Mouse (Mus musculus): ENCODE data around the gene Zfp599. TPM values are rescaled to one million over a fixed set of nuclear protein-coding genes. Genes with fewer than 3 reads are reported as not detected.
"Not testable (repeated sequence)": the region's sequence is repeated elsewhere in the genome, so short reads cannot be mapped to it uniquely, and the experiment has no call there.

Zfp599 gene
- polyA plus RNA-seq (2015; fragmentation: Nextera tagmentation; extraction: Ambion mirVana) = 11.3 and 12.4 TPM in 2 replicates

GRCm38 (mm10) chr9:22259184-22260091 lies at the start of gene Zfp599:
Zfp599 (minus strand) TSS chr9:22259895.
- peaks cover 18% of the 10 kb centered on the region for H3K36me3 ChIP-seq
- peak within 1 kb of the TSS; percentile 74 for H3K9ac ChIP-seq (replicated peaks)
- peaks cover 6% of the 10 kb centered on the region; the same call in 1 of the 2 replicates for H3K9me3 ChIP-seq
- H3K27me3 ChIP-seq = no peaks in the 10 kb centered on the region
- peak within 1 kb of the TSS; percentile 54 for H3K27ac ChIP-seq (replicated peaks)
- 0 out of 2 replicates have a peak, but pooled peaks cover 2% of the 10 kb centered on the region for H3K4me1 ChIP-seq
- peak within 1 kb of the TSS; percentile 60 for H3K4me3 ChIP-seq
- H3K4me2 ChIP-seq (replicated peaks) = peak within 1 kb of the TSS; percentile 67
- 1% methylated on average over 35 of the region's 35 CpGs for WGBS
- peak; percentile 98 for ATAC-seq (replicated peaks)

GRCm38 (mm10) chr9:22307920-22308262 lies 48.2 kb upstream of the Zfp599 start:
- ATAC-seq (replicated peaks); H3K27me3 ChIP-seq: not testable (repeated sequence)
- H3K9me3 ChIP-seq = peaks cover 10% of the 10 kb centered on the region; the same call in 1 of the 2 replicates
- peaks cover 24% of the 10 kb centered on the region for H3K36me3 ChIP-seq
- H3K9ac ChIP-seq (replicated peaks) = peak overlapping the region; percentile 98
- peak overlapping the region; percentile 56 for H3K4me2 ChIP-seq (replicated peaks)
- WGBS = 10% methylated on average over 9 of the region's 9 CpGs
- peak overlapping the region; percentile 98 for H3K4me3 ChIP-seq
- H3K27ac ChIP-seq (replicated peaks) = peak overlapping the region; percentile 95
- H3K4me1 ChIP-seq = peaks cover 14% of the 10 kb centered on the region

- Histone ChIP-seq H3K9ac (replicated peaks) (peak within 1 kb of the TSS; percentile 98), H3K4me2 (replicated peaks) (peak within 1 kb of the TSS; percentile 56), H3K36me3 (peaks cover 28% of the 10 kb centered on the region), H3K4me1 (peaks cover 14% of the 10 kb centered on the region), H3K4me3 (peak within 1 kb of the TSS; percentile 98), H3K9me3 (peaks cover 10% of the 10 kb centered on the region; the same call in 1 of the 2 replicates), H3K27ac (replicated peaks) (peak within 1 kb of the TSS; percentile 95), H3K27me3 (no peaks in the 10 kb centered on the region)
- peak; percentile 100 for ATAC-seq (replicated peaks)
- WGBS = under 1% methylated on average over 56 of the region's 56 CpGs
Observed at GRCm38 (mm10) chr9:22307156-22307919, 47.6 kb upstream of the Zfp599 start, which contains the start of gene Zfp810. Zfp810 (minus strand) TSS chr9:22307648.

GRCm38 (mm10) chr9:22306726-22307125 lies 47.0 kb upstream of the Zfp599 start:
- whole genome bisulfite sequencing = 16% methylated on average over 6 of the region's 6 CpGs

GRCm38 (mm10) chr9:22302199-22302598 lies 42.5 kb upstream of the Zfp599 start:
- no peak for ATAC-seq (replicated peaks)
- WGBS = 100% methylated on average over 1 of the region's 1 CpGs
- Histone ChIP-seq H3K4me1 (peaks cover 14% of the 10 kb centered on the region), H3K9ac (replicated peaks) (no peak overlapping the region), H3K9me3 (peaks cover 10% of the 10 kb centered on the region; the same call in 1 of the 2 replicates), H3K27ac (replicated peaks) (no peak overlapping the region), H3K4me2 (replicated peaks) (no peak overlapping the region), H3K4me3 (no peak overlapping the region), H3K36me3 (peaks cover 66% of the 10 kb centered on the region), H3K27me3 (no peaks in the 10 kb centered on the region)

More at GRCm38 (mm10) chr9:22306726-22307125, 47.0 kb upstream of the Zfp599 start:
- H3K4me2 ChIP-seq (replicated peaks) = peak overlapping the region; percentile 56
- peak; percentile 3; the same call in 1 of the 2 replicates for ATAC-seq (replicated peaks)
- peaks cover 10% of the 10 kb centered on the region; the same call in 1 of the 2 replicates for H3K9me3 ChIP-seq
- H3K36me3 ChIP-seq = peaks cover 32% of the 10 kb centered on the region
- no peaks in the 10 kb centered on the region for H3K27me3 ChIP-seq
- H3K27ac ChIP-seq (replicated peaks) = peak overlapping the region; percentile 95
- peaks cover 14% of the 10 kb centered on the region for H3K4me1 ChIP-seq
- peak overlapping the region; percentile 98 for H3K4me3 ChIP-seq
- peak overlapping the region; percentile 98 for H3K9ac ChIP-seq (replicated peaks)

- Histone ChIP-seq H3K4me3 (no peak overlapping the region), H3K36me3 (peaks cover 85% of the 10 kb centered on the region), H3K27me3 (no peaks in the 10 kb centered on the region), H3K4me1 (no peaks in the 10 kb centered on the region), H3K4me2 (replicated peaks) (no peak overlapping the region), H3K9me3 (peaks cover 61% of the 10 kb centered on the region), H3K27ac (replicated peaks) (no peak overlapping the region), H3K9ac (replicated peaks) (no peak overlapping the region)
- WGBS = 97% methylated on average over 4 of the region's 4 CpGs
- no peak for ATAC-seq (replicated peaks)
Observed at GRCm38 (mm10) chr9:22278733-22279132, 19.0 kb upstream of the Zfp599 start.

GRCm38 (mm10) chr9:22268886-22269285 lies 9.2 kb upstream of the Zfp599 start:
- no peak for ATAC-seq (replicated peaks)
- H3K4me3 ChIP-seq = no peak overlapping the region
- H3K4me2 ChIP-seq (replicated peaks) = no peak overlapping the region
- no peak overlapping the region for H3K9ac ChIP-seq (replicated peaks)
- H3K9me3 ChIP-seq = no peaks in the 10 kb centered on the region
- H3K36me3 ChIP-seq = peaks cover 8% of the 10 kb centered on the region; the same call in 1 of the 2 replicates
- no peaks in the 10 kb centered on the region for H3K27me3 ChIP-seq
- H3K27ac ChIP-seq (replicated peaks) = no peak overlapping the region
- H3K4me1 ChIP-seq = no peaks in the 10 kb centered on the region
- WGBS = 94% methylated on average over 1 of the region's 1 CpGs

- Histone ChIP-seq H3K4me1 (0 out of 2 replicates have a peak, but pooled peaks cover 2% of the 10 kb centered on the region), H3K9ac (replicated peaks) (no peak overlapping the region), H3K4me3 (no peak overlapping the region), H3K4me2 (replicated peaks) (no peak overlapping the region), H3K9me3 (no peaks in the 10 kb centered on the region), H3K27me3 (no peaks in the 10 kb centered on the region), H3K27ac (replicated peaks) (no peak overlapping the region), H3K36me3 (no peaks in the 10 kb centered on the region)
- WGBS = 92% methylated on average over 10 of the region's 10 CpGs
- no peak for ATAC-seq (replicated peaks)
Observed at GRCm38 (mm10) chr9:22262611-22263010, 2.9 kb upstream of the Zfp599 start.

- 88% methylated on average over 1 of the region's 1 CpGs for WGBS
- Histone ChIP-seq H3K36me3 (no peaks in the 10 kb centered on the region), H3K4me3 (no peak overlapping the region), H3K9me3 (no peaks in the 10 kb centered on the region), H3K9ac (replicated peaks) (no peak overlapping the region), H3K4me2 (replicated peaks) (no peak overlapping the region), H3K27ac (replicated peaks) (no peak overlapping the region), H3K4me1 (0 out of 2 replicates have a peak, but pooled peaks cover 2% of the 10 kb centered on the region), H3K27me3 (no peaks in the 10 kb centered on the region)
- no peak for ATAC-seq (replicated peaks)
Observed at GRCm38 (mm10) chr9:22261594-22261993, 1.9 kb upstream of the Zfp599 start.

GRCm38 (mm10) chr9:22260092-22260422 lies 362 bp upstream of the Zfp599 start:
- peak overlapping the region; percentile 60 for H3K4me3 ChIP-seq
- H3K27ac ChIP-seq (replicated peaks) = no peak overlapping the region
- H3K9me3 ChIP-seq = peaks cover 6% of the 10 kb centered on the region; the same call in 1 of the 2 replicates
- 20% methylated on average over 3 of the region's 3 CpGs for WGBS
- peak overlapping the region; percentile 67 for H3K4me2 ChIP-seq (replicated peaks)
- peak overlapping the region; percentile 74; the same call in 1 of the 2 replicates for H3K9ac ChIP-seq (replicated peaks)
- H3K4me1 ChIP-seq = 0 out of 2 replicates have a peak, but pooled peaks cover 2% of the 10 kb centered on the region
- H3K27me3 ChIP-seq = no peaks in the 10 kb centered on the region
- no peak for ATAC-seq (replicated peaks)
- peaks cover 15% of the 10 kb centered on the region for H3K36me3 ChIP-seq

- WGBS = 85% methylated on average over 8 of the region's 8 CpGs
- H3K4me2 ChIP-seq (replicated peaks) = peak overlapping the region; percentile 67
- H3K27me3 ChIP-seq = no peaks in the 10 kb centered on the region
- peak overlapping the region; percentile 60 for H3K4me3 ChIP-seq
- H3K9ac ChIP-seq (replicated peaks) = peak overlapping the region; percentile 74
- H3K27ac ChIP-seq (replicated peaks) = no peak overlapping the region
- H3K9me3 ChIP-seq = peaks cover 6% of the 10 kb centered on the region; the same call in 1 of the 2 replicates
- peaks cover 23% of the 10 kb centered on the region for H3K36me3 ChIP-seq
- ATAC-seq (replicated peaks) = no peak
- 0 out of 2 replicates have a peak, but pooled peaks cover 2% of the 10 kb centered on the region for H3K4me1 ChIP-seq
Observed at GRCm38 (mm10) chr9:22258784-22259183, 911 bp downstream of the Zfp599 start.

Measured in forebrain, embryonic 15.5 days (tissue).